In genomic region chr7:12978931-12979722, GRCm38 (mm10) we compare ENCODE assay signal across 8 mouse cellular contexts. TPM values are rescaled to one million over a fixed set of nuclear protein-coding genes. Genes with fewer than 3 reads are reported as not detected.
DNase-seq lines count a peak whose midpoint lies in the region; ATAC-seq and TF ChIP-seq lines count a peak whose summit lies in the region.

No protein-coding gene starts in this region.

- TF ChIP-seq CTCF in forebrain, postnatal 0 days (IDR thresholded peaks at IDR 0.05; ENCODE audit: low read depth): no peak

- ATAC-seq in forebrain, postnatal 0 days: no peak
- ATAC-seq in liver, embryonic 12.5 days: no peak

- no peak overlapping the region for H3K4me3 ChIP-seq in forebrain, postnatal 0 days (ENCODE audit: low read depth, low read length)
- peak overlapping the region; percentile 66 for H3K4me3 ChIP-seq in liver, embryonic 12.5 days

- peaks cover 13% of the 10 kb centered on the region; the same call in 1 of the 2 replicates for H3K4me1 ChIP-seq in forebrain, postnatal 0 days (ENCODE audit: insufficient read depth)
- H3K4me1 ChIP-seq in liver, embryonic 12.5 days: peaks cover 29% of the 10 kb centered on the region

- DNase-seq in cerebellum, adult 11-12 months: peak; percentile 69
- no peak for DNase-seq in cerebellum, postnatal 4 days (ENCODE audit: low spot score in 2 of 2)
- DNase-seq in 3T3-L1 (ENCODE audit: low read depth, low spot score): peak; percentile 2
- no peak for DNase-seq in forebrain, postnatal 0 days
- DNase-seq in B cell, adult 2 months: no peak
- DNase-seq in right cerebral cortex, postnatal 36 days (ENCODE audit: low spot score in 2 of 2): no peak
- DNase-seq in layer of hippocampus, adult 9-11 months: no peak

- no peaks in the 10 kb centered on the region for H3K9me3 ChIP-seq in forebrain, postnatal 0 days (ENCODE audit: low read length)
- H3K9me3 ChIP-seq in liver, embryonic 12.5 days (replicated peaks): no peaks in the 10 kb centered on the region

- H3K27me3 ChIP-seq in forebrain, postnatal 0 days (ENCODE audit: insufficient read depth, low read length): no peaks in the 10 kb centered on the region
- H3K27me3 ChIP-seq in liver, embryonic 12.5 days (replicated peaks): no peaks in the 10 kb centered on the region

- peak overlapping the region; percentile 86 for H3K27ac ChIP-seq in forebrain, postnatal 0 days (ENCODE audit: low read depth, low read length)
- peak overlapping the region; percentile 91 for H3K27ac ChIP-seq in liver, embryonic 12.5 days

- H3K4me2 ChIP-seq in forebrain, postnatal 0 days (ENCODE audit: low read depth): peak overlapping the region; percentile 60
- peak overlapping the region; percentile 80 for H3K4me2 ChIP-seq in liver, embryonic 12.5 days

- 0 out of 2 replicates have a peak overlapping the region, but pooled peaks have one; percentile 60 for H3K9ac ChIP-seq in forebrain, postnatal 0 days
- peak overlapping the region; percentile 73 for H3K9ac ChIP-seq in liver, embryonic 12.5 days

- 0 out of 2 replicates have a peak, but pooled peaks cover 3% of the 10 kb centered on the region for H3K36me3 ChIP-seq in forebrain, postnatal 0 days (ENCODE audit: insufficient read depth)
- H3K36me3 ChIP-seq in liver, embryonic 12.5 days: peaks cover 18% of the 10 kb centered on the region

- WGBS in forebrain, postnatal 0 days: 92% methylated on average over 18 of the region's 18 CpGs
- 74% methylated on average over 18 of the region's 18 CpGs for WGBS in liver, embryonic 12.5 days (ENCODE audit: insufficient replicate concordance)

RNA-seq across cellular contexts. Expression of gene Zfp446, which starts 1.5 kb away (rescaled TPM):
- total RNA-seq in forebrain, postnatal 0 days (2014; rRNA removed): 7.5 and 13.0 TPM in 2 replicates
- 6.0 and 8.2 TPM in 2 replicates for polyA plus RNA-seq in forebrain, postnatal 0 days (2015; fragmentation: Nextera tagmentation; extraction: Ambion mirVana)
- 5.4 and 5.7 TPM in 2 replicates for polyA plus RNA-seq in liver, embryonic 12.5 days (2016; fragmentation: Nextera tagmentation; extraction: Ambion mirVana)

RNA-seq across cellular contexts. Expression of gene Zfp324, which starts 13.5 kb away (rescaled TPM):
- total RNA-seq in forebrain, postnatal 0 days (2014; rRNA removed): 32.9 and 47.7 TPM in 2 replicates
- 6.8 and 8.8 TPM in 2 replicates for polyA plus RNA-seq in forebrain, postnatal 0 days (2015; fragmentation: Nextera tagmentation; extraction: Ambion mirVana)
- 4.4 and 5.1 TPM in 2 replicates for polyA plus RNA-seq in liver, embryonic 12.5 days (2016; fragmentation: Nextera tagmentation; extraction: Ambion mirVana)

RNA-seq across cellular contexts. Expression of gene Slc27a5, which starts 18.9 kb away (rescaled TPM):
- 0.23 and 0.43 TPM in 2 replicates for total RNA-seq in forebrain, postnatal 0 days (2014; rRNA removed)
- polyA plus RNA-seq in forebrain, postnatal 0 days (2015; fragmentation: Nextera tagmentation; extraction: Ambion mirVana): 0.08 and 0.18 TPM in 2 replicates
- polyA plus RNA-seq in liver, embryonic 12.5 days (2016; fragmentation: Nextera tagmentation; extraction: Ambion mirVana): 1.3 and 1.5 TPM in 2 replicates

RNA-seq across cellular contexts. Expression of gene Trim28, which starts 19.8 kb away (rescaled TPM):
- total RNA-seq in forebrain, postnatal 0 days (2014; rRNA removed): 430 and 485 TPM in 2 replicates
- polyA plus RNA-seq in forebrain, postnatal 0 days (2015; fragmentation: Nextera tagmentation; extraction: Ambion mirVana): 209 and 211 TPM in 2 replicates
- 201 and 203 TPM in 2 replicates for polyA plus RNA-seq in liver, embryonic 12.5 days (2016; fragmentation: Nextera tagmentation; extraction: Ambion mirVana)

RNA-seq across cellular contexts. Expression of gene Zbtb45, which starts 30.7 kb away (rescaled TPM):
- total RNA-seq in forebrain, postnatal 0 days (2014; rRNA removed): 32.8 and 33.3 TPM in 2 replicates
- polyA plus RNA-seq in forebrain, postnatal 0 days (2015; fragmentation: Nextera tagmentation; extraction: Ambion mirVana): 25.0 and 29.3 TPM in 2 replicates
- 16.2 and 20.0 TPM in 2 replicates for polyA plus RNA-seq in liver, embryonic 12.5 days (2016; fragmentation: Nextera tagmentation; extraction: Ambion mirVana)

Comparison
In these comparisons a context has a peak if more than half of its experiments do, and no peak if none do; other contexts are left out.
1. DNase-seq: peak in cerebellum, adult 11-12 months (single experiment) and 3T3-L1 (single experiment); none in cerebellum, postnatal 4 days (0 of 2), forebrain, postnatal 0 days (single experiment), B cell, adult 2 months (0 of 2), right cerebral cortex, postnatal 36 days (0 of 2) and layer of hippocampus, adult 9-11 months (single experiment).